Comparison of ENCODE assay signal across 13 mouse cellular contexts in the genomic region with DNA sequence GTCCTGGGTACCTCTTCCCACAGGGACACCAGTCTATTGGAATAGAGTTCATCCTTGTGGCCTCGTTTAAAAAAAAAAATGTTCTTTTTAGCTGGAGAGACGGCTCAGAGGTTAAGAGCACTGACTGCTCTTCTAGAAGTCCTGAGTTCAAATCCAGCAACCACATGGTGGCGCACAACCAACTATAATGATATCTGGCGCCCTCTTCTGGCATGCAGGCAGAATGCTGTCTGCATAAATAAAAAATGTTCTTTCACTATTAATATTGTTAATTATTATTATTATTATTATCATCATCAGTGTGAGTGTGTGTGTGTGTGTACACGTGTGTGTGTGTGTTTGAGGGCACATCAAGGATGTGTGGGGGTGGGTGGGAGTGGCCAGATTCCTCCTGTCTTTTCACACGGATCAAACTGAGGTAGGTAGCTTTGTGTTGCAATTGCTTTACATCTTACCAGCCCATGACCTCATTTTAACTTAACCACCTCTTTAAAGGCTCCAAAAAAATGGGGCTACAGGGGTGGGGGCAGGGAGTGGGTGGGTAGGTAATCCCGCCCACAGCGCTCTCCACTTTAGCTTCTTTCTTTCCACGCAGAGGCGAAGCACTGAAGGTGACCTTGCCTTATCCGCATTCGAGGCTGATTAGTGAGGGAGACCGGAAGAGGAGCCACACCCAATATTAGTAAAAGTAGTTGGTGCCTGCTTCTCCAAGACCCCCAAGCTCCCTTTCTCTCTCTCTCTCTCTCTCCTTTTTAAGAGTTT. TPM values are rescaled to one million over a fixed set of nuclear protein-coding genes. Genes with fewer than 3 reads are reported as not detected.
DNase-seq lines count a peak whose midpoint lies in the region; ATAC-seq and TF ChIP-seq lines count a peak whose summit lies in the region.
"Had no signal": no experiment of that assay in that cellular context is flagged by ENCODE, and none has a peak within 500 bp of the region (broad histone marks: within the 10 kb centered on the region; RNA-seq: fewer than 3 reads in every experiment).

No protein-coding gene starts in this region.

- no peak overlapping the region for H3K4me2 ChIP-seq in kidney, embryonic 15.5 days
- H3K4me2 ChIP-seq: heart, embryonic 13.5 days; neural tube, embryonic 15.5 days had no signal

- no peak overlapping the region for H3K9ac ChIP-seq in kidney, embryonic 15.5 days
- H3K9ac ChIP-seq: heart, embryonic 13.5 days; neural tube, embryonic 15.5 days had no signal

- no peaks in the 10 kb centered on the region; the same call in 1 of the 2 replicates for H3K4me1 ChIP-seq in kidney, adult 2 months (ENCODE audit: control insufficient read depth, insufficient read depth, low read length)
- H3K4me1 ChIP-seq in kidney, embryonic 15.5 days: peaks cover 12% of the 10 kb centered on the region

- TF ChIP-seq CTCF in kidney, adult 2 months (conservative IDR thresholded peaks at IDR 0.05; ENCODE audit: insufficient read depth, insufficient read length, low read depth, low read length): peak; percentile 51

- WGBS in kidney, adult 2 months: 82% methylated on average over 13 of the region's 13 CpGs
- 87% methylated on average over 13 of the region's 13 CpGs for WGBS in kidney, embryonic 15.5 days

- no peak for TF ChIP-seq POLR2A in kidney, adult 2 months (IDR thresholded peaks at IDR 0.05; ENCODE audit: low read depth, low read length)

- H3K36me3 ChIP-seq in kidney, adult 2 months (ENCODE audit: control insufficient read depth, insufficient read depth, low read length): no peaks in the 10 kb centered on the region
- no peaks in the 10 kb centered on the region for H3K36me3 ChIP-seq in kidney, embryonic 15.5 days
- H3K36me3 ChIP-seq: heart, embryonic 13.5 days; neural tube, embryonic 15.5 days had no signal

- H3K9me3 ChIP-seq in kidney, embryonic 15.5 days (replicated peaks): no peaks in the 10 kb centered on the region
- H3K9me3 ChIP-seq: heart, embryonic 13.5 days; neural tube, embryonic 15.5 days had no signal

- ATAC-seq in kidney, embryonic 15.5 days (replicated peaks; ENCODE audit: low FRiP score): no peak

- no peak overlapping the region for H3K27ac ChIP-seq in kidney, adult 2 months (ENCODE audit: insufficient read depth, low read depth, low read length)
- H3K27ac ChIP-seq in kidney, embryonic 15.5 days: no peak overlapping the region
- H3K27ac ChIP-seq: heart, embryonic 13.5 days; neural tube, embryonic 15.5 days had no signal

- no peak overlapping the region for H3K4me3 ChIP-seq in kidney, adult 2 months (ENCODE audit: insufficient read depth, low read depth, low read length)
- no peak overlapping the region for H3K4me3 ChIP-seq in kidney, embryonic 15.5 days (replicated peaks)
- H3K4me3 ChIP-seq: heart, embryonic 13.5 days; neural tube, embryonic 15.5 days had no signal

- DNase-seq in kidney, adult 2 months: no peak
- peak; percentile 24 for DNase-seq in thymus, postnatal 14 days
- DNase-seq in thymus, postnatal 0 days (ENCODE audit: low spot score): no peak
- DNase-seq in ZHBTc4 (ENCODE audit: low read depth, low spot score): peak; percentile 64
- no peak for DNase-seq in T-cell, adult 2 months (ENCODE audit: low spot score)
- no peak for DNase-seq in layer of hippocampus, adult 8-10 months (ENCODE audit: low spot score in 2 of 2)
- DNase-seq: kidney, adult 18-20 months had no signal

- H3K27me3 ChIP-seq in kidney, adult 2 months (replicated peaks; ENCODE audit: control insufficient read depth, insufficient read depth, low read length): no peaks in the 10 kb centered on the region
- H3K27me3 ChIP-seq in kidney, embryonic 15.5 days: peaks cover 12% of the 10 kb centered on the region

RNA-seq across cellular contexts. Expression of a gene that starts 2.4 kb away (rescaled TPM):
- 6.4 and 7.5 TPM in 2 replicates for polyA plus RNA-seq in kidney, adult 2 months (2012; rRNA removed)
- 1.4 and 1.6 TPM in 2 replicates for polyA plus RNA-seq in kidney, embryonic 15.5 days (2015; fragmentation: Nextera tagmentation; extraction: Ambion mirVana)
- 0.50 and 0.60 TPM in 2 replicates for polyA plus RNA-seq in thymus, postnatal 0 days (2015; fragmentation: Nextera tagmentation; extraction: Ambion mirVana)
- 1 to 10 TPM in 2 of 4 experiments, under 1 TPM in 2; 0.45 to 1.4 (median 0.96) TPM for total RNA-seq in layer of hippocampus, adult 8-10 months (2022)

RNA-seq across cellular contexts. Expression of a gene that starts 29.9 kb away (rescaled TPM):
- polyA plus RNA-seq in kidney, adult 2 months (2012; rRNA removed): 15.1 and 19.0 TPM in 2 replicates
- polyA plus RNA-seq in kidney, embryonic 15.5 days (2015; fragmentation: Nextera tagmentation; extraction: Ambion mirVana): 21.1 and 24.6 TPM in 2 replicates
- 42.4 and 47.7 TPM in 2 replicates for polyA plus RNA-seq in thymus, postnatal 0 days (2015; fragmentation: Nextera tagmentation; extraction: Ambion mirVana)
- 10 to 100 TPM; 24.0 to 31.6 (median 29.5) TPM for total RNA-seq in layer of hippocampus, adult 8-10 months (2022)

RNA-seq across cellular contexts. Expression of a gene that starts 29.9 kb away (rescaled TPM):
- 4.5 and 5.8 TPM in 2 replicates for polyA plus RNA-seq in kidney, adult 2 months (2012; rRNA removed)
- polyA plus RNA-seq in kidney, embryonic 15.5 days (2015; fragmentation: Nextera tagmentation; extraction: Ambion mirVana): 17.8 and 19.2 TPM in 2 replicates
- 12.4 and 12.7 TPM in 2 replicates for polyA plus RNA-seq in thymus, postnatal 0 days (2015; fragmentation: Nextera tagmentation; extraction: Ambion mirVana)
- total RNA-seq in layer of hippocampus, adult 8-10 months (2022): 10 to 100 TPM in 1 of 4 experiments, 1 to 10 TPM in 3; 8.0 to 11.0 (median 9.7) TPM

RNA-seq across cellular contexts. Expression of a gene that starts 55.6 kb away (rescaled TPM):
- 0.01 and 0.02 TPM in 2 replicates for polyA plus RNA-seq in kidney, adult 2 months (2012; rRNA removed)
- 11.4 and 16.9 TPM in 2 replicates for polyA plus RNA-seq in kidney, embryonic 15.5 days (2015; fragmentation: Nextera tagmentation; extraction: Ambion mirVana)
- polyA plus RNA-seq in thymus, postnatal 0 days (2015; fragmentation: Nextera tagmentation; extraction: Ambion mirVana): 0.22 and 0.35 TPM in 2 replicates
- total RNA-seq in layer of hippocampus, adult 8-10 months (2022): 1 to 10 TPM in 1 of 4 experiments, under 1 TPM in 3; 0.50 to 1.1 (median 0.81) TPM
- total RNA-seq: common myeloid progenitor, adult 5-6 weeks; megakaryocyte progenitor cell, adult 5-6 weeks had no signal
- polyA plus RNA-seq: urinary bladder, adult 2 months had no signal

Comparison
In these comparisons a context has a peak if more than half of its experiments do, and no peak if none do; other contexts are left out.
1. DNase-seq: peak in thymus, postnatal 14 days (single experiment) and ZHBTc4 (single experiment); none in kidney, adult 2 months (single experiment), thymus, postnatal 0 days (single experiment), T-cell, adult 2 months (single experiment) and layer of hippocampus, adult 8-10 months (0 of 2).